Mouse (Mus musculus) CH12.LX (cell line): Measurements from ENCODE around the gene Tac2.

Experiments used
- CTCF ChIP-seq, 2 experiments: IDR thresholded peaks in 1 of 2; conservative IDR thresholded peaks in 1 of 2; 2 replicates each; pipeline ENCODE4 v1.5.1; 2011 to 2012; ENCODE audit warnings: low read depth in 2 of 2, low read length in 2 of 2, improper control_type of control experiment in 1 of 2, inconsistent platforms in 1 of 2, mild to moderate bottlenecking in 1 of 2, moderate library complexity in 1 of 2
- E2F4 ChIP-seq: IDR thresholded peaks from 2 replicates; pipeline ENCODE4 v1.6.1; 2011; ENCODE audit warnings: low read depth, low read length, improper control_type of control experiment; ENCODE audit not compliant: insufficient replicate concordance
- ELF1 ChIP-seq: IDR thresholded peaks from 2 replicates; pipeline ENCODE4 v1.6.1; 2014; ENCODE audit warnings: low read depth, mild to moderate bottlenecking, inconsistent platforms, low read length, improper control_type of control experiment
- ETS1 ChIP-seq: conservative IDR thresholded peaks from 2 replicates; pipeline ENCODE4 v1.6.1; 2012; ENCODE audit warnings: low read depth, mild to moderate bottlenecking, inconsistent platforms, low read length, improper control_type of control experiment, moderate library complexity
- JUN ChIP-seq: IDR thresholded peaks from 2 replicates; pipeline ENCODE4 v1.6.1; 2011; ENCODE audit warnings: low read depth, mild to moderate bottlenecking, low read length, improper control_type of control experiment, moderate library complexity; ENCODE audit not compliant: insufficient read depth
- MAX ChIP-seq: IDR thresholded peaks from 2 replicates; pipeline ENCODE4 v1.6.1; 2011; ENCODE audit warnings: low read length, improper control_type of control experiment
- POLR2A ChIP-seq: IDR thresholded peaks from 2 replicates; pipeline ENCODE4 v1.6.1; 2011; ENCODE audit warnings: low read depth, mild to moderate bottlenecking, improper control_type of control experiment, low read length
- POLR2AphosphoS2 ChIP-seq: IDR thresholded peaks from 2 replicates; pipeline ENCODE4 v1.6.1; 2011; ENCODE audit warnings: low read depth, low read length, improper control_type of control experiment
- RAD21 ChIP-seq: IDR thresholded peaks from 2 replicates; pipeline ENCODE4 v1.6.1; 2011; ENCODE audit warnings: low read depth, mild to moderate bottlenecking, low read length, improper control_type of control experiment, moderate library complexity
- UBTF ChIP-seq: IDR thresholded peaks from 2 replicates; pipeline ENCODE4 v1.6.1; 2012; ENCODE audit warnings: low read depth, mild to moderate bottlenecking, inconsistent platforms, low read length, improper control_type of control experiment, moderate library complexity
- USF1 ChIP-seq: IDR thresholded peaks from 2 replicates; pipeline ENCODE4 v1.6.1; 2014; ENCODE audit warnings: low read depth, mild to moderate bottlenecking, inconsistent platforms, low read length, improper control_type of control experiment

- TF ChIP-seq CTCF (conservative IDR thresholded peaks at IDR 0.05 in 1 of 2, IDR thresholded peaks at IDR 0.05 in 1 of 2; ENCODE audit: low read depth in 2 of 2, low read length in 2 of 2) = no peak
- no peak for TF ChIP-seq RAD21
- TF ChIP-seq JUN = no peak
- TF ChIP-seq ELF1 = no peak
- TF ChIP-seq POLR2AphosphoS2 = no peak
- TF ChIP-seq POLR2A = no peak
- TF ChIP-seq E2F4 = no peak
- no peak for TF ChIP-seq MAX
- no peak for TF ChIP-seq UBTF
- no peak for TF ChIP-seq ETS1
- no peak for TF ChIP-seq USF1
These were observed 28.5 kb upstream of the Tac2 start for GRCm38 (mm10) chr10:127695775-127696174.
